Mouse (Mus musculus) liver, embryonic 16.5 days (tissue): ENCODE measurements at regions not wholly inside any gene's neighbourhood (a gene's known extent, or its start where the extent isn't known, plus 50 kb on each side); places are given as distances from the start of the nearest gene placed in this dataset.

Experiments
- ATAC-seq: fragments of 200-750 bp; cut with Nextera tagmentation; 2 replicates; pipeline ENCODE4 v1.8.0; 2017; ENCODE audit warnings: low read depth, mild to moderate bottlenecking, moderate number of reproducible peaks, moderate library complexity
- H3K27ac ChIP-seq: fragments of 300-500 bp; sonication (generic); 2 replicates; pipeline ENCODE4 v1.5.1; 2014; ENCODE audit warnings: mild to moderate bottlenecking, low read length
- H3K27me3 ChIP-seq: fragments of 300-500 bp; sonication (generic); 2 replicates; pipeline ENCODE4 v1.6.1; 2014; ENCODE audit warnings: low read depth, low read length, mixed read lengths; ENCODE audit not compliant: control insufficient read depth, insufficient read depth
- H3K36me3 ChIP-seq: fragments of 300-500 bp; sonication (generic); 2 replicates; pipeline ENCODE4 v1.6.1; 2014; ENCODE audit warnings: mild to moderate bottlenecking; ENCODE audit not compliant: control insufficient read depth, insufficient read depth
- H3K4me1 ChIP-seq: fragments of 300-500 bp; sonication (generic); 2 replicates; pipeline ENCODE4 v1.6.1; 2014; ENCODE audit warnings: low read depth, low read length, mixed read lengths; ENCODE audit not compliant: control insufficient read depth
- H3K4me2 ChIP-seq: fragments of 300-500 bp; sonication (generic); 2 replicates; pipeline ENCODE4 v1.6.1; 2014; ENCODE audit warnings: low read depth, low read length, mixed read lengths
- H3K4me3 ChIP-seq: fragments of 300-500 bp; sonication (generic); 2 replicates; pipeline ENCODE4 v1.5.1; 2014; ENCODE audit warnings: low read depth, mild to moderate bottlenecking, low read length
- H3K9ac ChIP-seq: fragments of 300-500 bp; sonication (generic); 2 replicates; pipeline ENCODE4 v1.6.1; 2014; ENCODE audit warnings: low read depth, low read length
- H3K9me3 ChIP-seq: fragments of 300-500 bp; sonication (generic); replicated peaks from 2 replicates; pipeline ENCODE4 v1.6.1; 2016; ENCODE audit warnings: low read length; ENCODE audit not compliant: control insufficient read depth
- WGBS: fragments of 180-500 bp; shearing (Covaris S2); extraction: QIAGEN DNeasy Blood & Tissue Kit; methylation state at CpG from one replicate; pipeline ENCODE4 v1.1.7; 2014; ENCODE audit not compliant: insufficient replicate concordance; 5-methylcytosine and 5-hydroxymethylcytosine counted together

DNA sequence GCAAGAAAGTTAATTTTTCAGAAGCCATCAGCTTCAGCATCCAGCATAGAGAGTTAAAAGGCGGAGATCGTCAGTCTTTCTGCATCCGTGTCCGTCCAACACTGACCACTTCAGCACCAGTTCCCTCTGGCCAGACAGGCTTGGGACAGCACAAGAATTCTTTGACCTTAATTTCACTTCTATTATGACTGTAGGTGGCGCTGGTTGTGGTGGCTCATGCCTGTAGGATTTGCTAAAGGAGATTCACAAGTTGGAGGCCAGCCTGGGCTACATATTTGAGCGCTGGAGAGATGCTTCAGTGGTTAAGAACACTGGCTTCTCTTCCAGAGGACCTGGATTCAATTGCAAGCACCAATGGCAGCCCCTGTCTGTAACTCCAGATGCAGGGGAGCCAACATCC, 66.0 kb downstream of the Amer2 start:
- Histone ChIP-seq H3K4me3 (no peak overlapping the region), H3K9me3 (no peaks in the 10 kb centered on the region), H3K27me3 (no peaks in the 10 kb centered on the region), H3K4me2 (no peak overlapping the region), H3K27ac (no peak overlapping the region), H3K4me1 (no peaks in the 10 kb centered on the region), H3K36me3 (no peaks in the 10 kb centered on the region), H3K9ac (no peak overlapping the region)
- WGBS, result 56% methylated on average over 6 of the region's 6 CpGs
- no peak for ATAC-seq

DNA sequence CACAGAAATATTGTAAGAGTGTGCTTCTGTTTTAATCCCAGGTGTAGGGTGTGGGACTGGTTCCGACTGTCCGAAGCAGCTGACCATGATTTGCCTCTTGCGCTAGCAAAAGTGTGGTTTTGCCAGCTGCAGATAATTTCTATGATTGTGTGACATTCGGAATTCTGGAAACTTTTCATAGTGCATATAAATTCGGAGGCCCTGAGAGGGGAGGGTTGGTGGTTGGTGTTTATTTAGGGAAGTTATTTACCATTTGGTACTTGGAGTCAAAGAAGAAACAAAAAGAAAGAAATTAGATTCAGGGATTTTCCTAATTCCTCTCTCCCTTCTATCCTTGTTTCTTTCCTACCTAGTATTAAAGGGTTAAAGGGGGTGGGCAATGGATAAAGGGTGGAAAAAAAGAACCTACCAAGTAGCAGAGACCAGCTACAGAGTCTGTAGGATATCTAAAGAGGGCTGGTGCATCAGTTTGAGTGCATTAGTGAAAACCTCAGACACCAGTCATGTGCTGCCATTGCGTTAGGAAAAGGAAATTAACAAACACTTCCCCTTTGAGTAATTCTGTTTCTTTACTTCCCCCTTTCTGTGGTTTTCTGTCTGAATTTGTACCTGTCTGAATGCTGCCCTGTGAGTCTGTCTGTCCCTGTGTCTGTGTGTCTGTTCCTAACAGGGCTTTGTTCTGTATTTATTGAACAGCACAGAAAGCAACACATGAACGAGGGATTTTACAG, 70.9 kb downstream of the Amer2 start:
- WGBS, result 37% methylated on average over 7 of the region's 7 CpGs
- Histone ChIP-seq H3K4me2 (no peak overlapping the region), H3K27me3 (no peaks in the 10 kb centered on the region), H3K4me1 (no peaks in the 10 kb centered on the region; the same call in 1 of the 2 replicates), H3K9me3 (no peaks in the 10 kb centered on the region), H3K4me3 (no peak overlapping the region), H3K27ac (no peak overlapping the region), H3K9ac (no peak overlapping the region), H3K36me3 (no peaks in the 10 kb centered on the region)
- ATAC-seq, result no peak

DNA sequence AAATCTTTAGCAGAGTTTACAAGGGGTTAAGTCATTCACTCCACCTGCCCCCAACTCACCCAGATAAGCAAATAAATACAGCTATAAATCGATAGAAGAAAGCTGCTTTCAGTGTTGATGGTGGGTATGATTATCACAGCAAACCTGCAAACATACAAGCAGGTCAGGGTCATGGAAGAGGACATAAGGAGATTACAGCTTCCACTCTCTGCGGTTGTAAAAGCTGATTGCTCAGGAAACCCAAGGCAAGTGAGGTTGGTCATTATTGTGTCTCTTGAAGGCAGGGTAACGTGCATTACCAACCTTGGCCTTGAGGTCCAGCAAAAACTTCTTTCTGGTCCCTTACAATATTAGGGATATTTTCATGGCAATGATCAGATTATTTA, 71.5 kb downstream of the Amer2 start:
- Histone ChIP-seq H3K9me3 (no peaks in the 10 kb centered on the region), H3K4me3 (no peak overlapping the region), H3K9ac (no peak overlapping the region), H3K27me3 (no peaks in the 10 kb centered on the region), H3K27ac (no peak overlapping the region), H3K36me3 (no peaks in the 10 kb centered on the region), H3K4me2 (no peak overlapping the region), H3K4me1 (no peaks in the 10 kb centered on the region; the same call in 1 of the 2 replicates)
- no peak for ATAC-seq
- WGBS, result 14% methylated on average over 3 of the region's 3 CpGs

DNA sequence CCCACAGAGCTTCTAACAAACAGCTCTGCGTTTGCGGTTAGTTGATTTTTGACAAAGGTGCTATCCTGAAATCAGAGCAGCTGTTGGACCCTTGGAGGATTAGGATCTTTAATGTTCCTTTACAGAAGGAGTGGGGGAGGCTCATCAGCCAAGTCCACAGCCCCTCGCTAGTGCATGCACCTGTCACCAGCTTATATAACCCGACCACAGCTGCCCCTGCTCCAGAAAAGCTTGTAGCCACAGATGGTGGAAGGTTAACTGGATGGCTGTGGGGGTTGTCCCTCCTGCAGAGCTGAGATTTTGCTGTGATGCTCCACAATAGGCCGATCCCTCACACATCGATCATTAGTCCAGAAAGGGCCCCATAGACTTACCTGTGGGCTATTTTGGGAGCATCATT, 73.0 kb downstream of the Amer2 start:
- H3K9me3 ChIP-seq, result no peaks in the 10 kb centered on the region
- no peak overlapping the region for H3K4me2 ChIP-seq
- no peak overlapping the region for H3K27ac ChIP-seq
- H3K36me3 ChIP-seq, result no peaks in the 10 kb centered on the region
- no peaks in the 10 kb centered on the region for H3K27me3 ChIP-seq
- no peak for ATAC-seq
- WGBS, result 66% methylated on average over 6 of the region's 6 CpGs
- no peaks in the 10 kb centered on the region; the same call in 1 of the 2 replicates for H3K4me1 ChIP-seq
- no peak overlapping the region for H3K9ac ChIP-seq
- no peak overlapping the region for H3K4me3 ChIP-seq

DNA sequence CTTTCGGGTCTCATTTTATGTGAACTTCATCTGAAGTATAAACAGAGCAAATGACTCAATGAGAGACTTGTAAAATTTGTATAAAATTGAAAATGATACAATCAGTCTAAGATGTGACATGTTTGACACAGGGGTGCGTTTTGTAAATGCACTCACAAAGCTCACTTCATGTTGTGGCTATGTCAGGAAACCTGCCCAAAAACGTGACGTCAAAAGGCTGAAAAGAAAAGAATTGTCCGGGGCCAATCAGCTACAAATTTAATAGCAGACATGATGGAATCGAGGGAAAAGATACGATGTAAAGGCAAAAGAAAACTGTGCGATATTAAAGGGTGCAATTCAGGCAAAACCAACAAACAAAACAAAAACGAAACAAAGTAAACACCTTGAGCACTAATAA, 78.2 kb downstream of the Amer2 start:
- Histone ChIP-seq H3K4me1 (no peaks in the 10 kb centered on the region), H3K9me3 (no peaks in the 10 kb centered on the region), H3K27ac (no peak overlapping the region), H3K27me3 (no peaks in the 10 kb centered on the region), H3K4me2 (no peak overlapping the region), H3K9ac (no peak overlapping the region), H3K36me3 (no peaks in the 10 kb centered on the region), H3K4me3 (no peak overlapping the region)
- no peak for ATAC-seq
- WGBS, result 67% methylated on average over 9 of the region's 9 CpGs

DNA sequence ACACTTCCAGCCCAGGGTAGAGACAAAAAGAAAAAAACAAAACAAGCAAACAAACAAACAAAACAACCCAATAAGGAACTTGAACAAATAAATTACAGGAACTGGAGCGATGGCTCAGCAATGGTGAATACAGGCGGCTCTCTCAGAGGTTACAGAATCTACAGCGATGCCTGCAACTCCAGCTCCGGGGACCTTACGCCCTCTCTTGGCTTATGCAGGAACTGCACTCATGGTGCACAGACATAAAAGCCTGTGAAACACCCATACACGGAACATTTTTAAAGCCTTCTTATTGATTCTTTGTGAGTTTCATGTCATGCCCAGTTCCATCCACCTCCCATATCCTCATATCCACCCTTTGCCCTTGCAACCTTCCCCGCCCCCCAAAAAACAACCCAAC, 78.6 kb downstream of the Amer2 start:
- no peak for ATAC-seq
- H3K27ac ChIP-seq, result no peak overlapping the region
- no peaks in the 10 kb centered on the region for H3K4me1 ChIP-seq
- H3K9ac ChIP-seq, result no peak overlapping the region
- no peak overlapping the region for H3K4me3 ChIP-seq
- no peaks in the 10 kb centered on the region for H3K36me3 ChIP-seq
- WGBS, result 62% methylated on average over 7 of the region's 7 CpGs
- H3K27me3 ChIP-seq, result no peaks in the 10 kb centered on the region
- no peak overlapping the region for H3K4me2 ChIP-seq
- H3K9me3 ChIP-seq, result no peaks in the 10 kb centered on the region

DNA sequence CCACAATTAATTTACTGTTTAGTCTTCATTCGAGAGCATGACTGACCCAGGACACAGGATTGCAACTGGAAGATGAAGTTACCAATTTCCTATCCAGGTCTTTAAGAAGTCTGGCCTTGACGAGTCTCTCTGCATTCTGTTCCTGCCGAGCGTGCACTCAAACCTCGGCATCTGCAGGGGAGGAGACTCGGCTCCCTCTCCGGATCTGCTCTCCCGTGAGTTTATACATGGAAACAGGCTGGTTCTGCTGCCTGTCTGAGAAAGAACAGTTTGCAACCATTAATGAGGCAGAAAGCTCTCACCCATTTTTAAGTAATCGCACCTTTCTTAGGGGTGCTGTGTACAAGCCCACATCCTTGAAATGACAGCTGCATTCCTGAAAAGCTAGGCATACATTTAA, 83.7 kb downstream of the Amer2 start:
- H3K4me1 ChIP-seq, result no peaks in the 10 kb centered on the region
- H3K4me3 ChIP-seq, result no peak overlapping the region
- ATAC-seq, result no peak
- H3K27me3 ChIP-seq, result no peaks in the 10 kb centered on the region
- WGBS, result 64% methylated on average over 9 of the region's 9 CpGs
- H3K9me3 ChIP-seq, result no peaks in the 10 kb centered on the region
- no peak overlapping the region for H3K27ac ChIP-seq
- no peak overlapping the region for H3K9ac ChIP-seq
- no peaks in the 10 kb centered on the region for H3K36me3 ChIP-seq
- H3K4me2 ChIP-seq, result no peak overlapping the region

DNA sequence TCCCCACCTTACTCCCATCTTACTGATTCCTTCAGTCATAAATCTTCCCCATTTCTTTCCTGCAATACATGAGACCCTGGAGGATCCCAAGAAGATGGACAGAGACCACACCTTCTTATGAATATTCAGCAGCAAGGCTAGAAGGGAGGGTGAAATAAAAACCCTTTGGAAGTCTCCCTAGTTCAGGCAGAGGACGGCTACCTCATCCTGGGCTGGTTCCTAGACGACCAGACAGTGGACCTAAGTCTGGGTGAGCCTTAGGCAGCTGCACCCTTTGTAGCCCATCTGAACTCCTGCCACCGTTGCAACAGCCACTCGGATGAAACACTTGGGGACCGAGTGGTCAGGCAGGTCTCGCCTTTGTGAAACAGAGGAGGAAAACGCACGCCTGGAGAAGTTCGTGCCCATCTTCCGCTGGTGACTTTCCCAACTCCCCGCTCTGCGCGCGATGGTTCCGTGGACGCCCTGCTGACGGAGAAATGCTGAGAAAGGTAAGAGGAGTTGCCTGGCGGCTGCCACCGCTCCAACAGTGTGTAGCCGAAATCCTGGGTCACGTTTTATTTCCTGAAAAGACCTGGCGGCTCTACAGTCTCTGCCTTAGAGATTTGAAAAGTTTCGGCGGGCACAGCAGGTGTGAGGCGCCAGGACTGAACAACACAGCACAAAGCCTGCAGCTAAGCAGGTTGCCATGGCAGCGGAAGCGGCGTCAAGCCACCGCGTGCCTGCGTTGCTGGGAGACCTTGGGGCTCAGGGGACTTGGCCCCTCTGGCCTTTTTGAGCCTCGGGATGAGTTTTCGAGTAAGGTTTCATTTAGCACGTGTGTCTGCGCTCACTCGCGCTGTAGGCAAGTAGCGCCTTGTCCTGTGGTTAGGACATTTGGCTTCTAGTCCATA, 112.2 kb downstream of the Amer2 start:
- Histone ChIP-seq H3K36me3 (no peaks in the 10 kb centered on the region), H3K9me3 (no peaks in the 10 kb centered on the region), H3K27me3 (peaks cover 12% of the 10 kb centered on the region), H3K9ac (no peak overlapping the region), H3K4me3 (peak overlapping the region; percentile 48), H3K4me1 (no peaks in the 10 kb centered on the region), H3K4me2 (peak overlapping the region; percentile 65), H3K27ac (no peak overlapping the region)
- under 1% methylated on average over 38 of the region's 38 CpGs for WGBS
- peak; percentile 41; the same call in 1 of the 2 replicates for ATAC-seq

DNA sequence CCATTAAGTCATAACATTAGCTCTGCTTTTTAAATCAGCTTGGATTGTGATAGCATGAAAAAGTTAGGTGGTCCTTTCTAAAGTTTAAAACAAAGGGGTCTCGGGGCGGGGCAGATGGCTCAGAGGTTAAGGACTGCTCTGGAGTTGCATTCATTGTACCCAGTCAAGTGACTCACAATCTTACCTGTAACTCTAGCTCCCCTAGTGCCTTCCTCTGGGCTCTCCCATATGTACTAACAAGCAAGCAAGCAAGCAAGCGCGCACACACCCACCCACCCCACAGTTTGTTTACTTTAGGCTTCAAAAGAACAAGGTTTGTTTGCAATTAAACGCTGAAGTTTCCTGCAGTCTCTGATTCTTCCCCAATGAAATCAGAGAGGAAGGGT, 112.8 kb downstream of the Amer2 start:
- H3K9me3 ChIP-seq, result no peaks in the 10 kb centered on the region
- H3K4me1 ChIP-seq, result no peaks in the 10 kb centered on the region
- WGBS, result 2% methylated on average over 5 of the region's 5 CpGs
- no peak overlapping the region for H3K27ac ChIP-seq
- no peaks in the 10 kb centered on the region for H3K36me3 ChIP-seq
- peak; percentile 66 for ATAC-seq
- peaks cover 12% of the 10 kb centered on the region for H3K27me3 ChIP-seq
- H3K4me3 ChIP-seq, result peak overlapping the region; percentile 48
- peak overlapping the region; percentile 65 for H3K4me2 ChIP-seq
- H3K9ac ChIP-seq, result no peak overlapping the region
